Mouse (Mus musculus) thymus, postnatal 14 days (tissue): ENCODE measurements at regions not wholly inside any gene's neighbourhood (a gene's known extent, or its start where the extent isn't known, plus 50 kb on each side); places are given as distances from the start of the nearest gene placed in this dataset.

ENCODE experiments used
- DNase-seq: peaks from one replicate; pipeline ENCODE4 v3.0.0; 2021

DNA sequence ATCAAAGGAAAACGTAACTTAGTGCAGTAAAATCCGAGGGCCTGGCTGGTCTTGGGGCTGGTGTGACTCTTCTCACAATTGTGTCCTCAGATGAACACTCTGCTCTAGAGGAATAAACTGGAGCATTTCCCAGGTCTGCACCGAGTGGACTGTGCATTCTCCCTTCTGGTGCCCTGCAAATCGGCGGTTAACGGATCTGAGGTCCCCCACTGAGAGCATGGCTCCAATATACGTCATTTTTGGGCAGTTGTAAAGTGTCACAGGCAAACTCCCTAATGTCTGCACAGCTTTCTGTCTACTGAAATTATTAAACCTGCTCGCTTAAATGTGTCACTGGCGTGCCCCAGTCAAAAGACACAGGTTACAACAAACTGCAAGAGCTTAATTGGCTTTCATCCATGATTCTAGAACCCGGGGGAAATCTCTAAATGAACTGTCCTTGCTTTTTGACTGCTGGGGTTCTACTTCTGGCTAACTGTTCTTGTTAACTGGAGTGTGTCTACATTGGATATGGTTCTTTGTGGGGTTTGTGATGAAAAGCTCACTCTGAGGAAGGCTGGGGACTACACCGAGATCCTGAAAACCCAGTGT lies 93.7 kb upstream of the Gm47985 start:
- no peak for DNase-seq

DNA sequence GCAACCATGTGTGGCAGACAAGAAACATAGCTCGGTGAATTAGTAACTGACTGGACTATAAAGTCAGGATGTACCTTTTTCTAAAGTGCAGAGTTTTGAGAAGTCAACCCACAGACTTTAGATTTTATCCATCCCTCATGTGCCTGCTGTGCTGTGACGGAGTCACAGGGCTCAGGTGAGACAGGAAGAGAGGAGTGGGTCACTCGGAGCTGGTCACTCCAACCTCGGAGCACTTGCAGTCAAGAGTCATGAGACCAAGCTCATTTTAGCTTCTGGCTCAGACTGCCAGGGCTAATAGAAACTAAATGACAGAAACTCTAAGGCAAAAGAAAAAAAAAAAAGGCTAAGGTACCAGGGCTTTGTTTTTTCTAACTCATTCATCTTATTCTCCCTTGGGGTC lies 90.3 kb upstream of the Gm47985 start:
- no peak for DNase-seq

DNA sequence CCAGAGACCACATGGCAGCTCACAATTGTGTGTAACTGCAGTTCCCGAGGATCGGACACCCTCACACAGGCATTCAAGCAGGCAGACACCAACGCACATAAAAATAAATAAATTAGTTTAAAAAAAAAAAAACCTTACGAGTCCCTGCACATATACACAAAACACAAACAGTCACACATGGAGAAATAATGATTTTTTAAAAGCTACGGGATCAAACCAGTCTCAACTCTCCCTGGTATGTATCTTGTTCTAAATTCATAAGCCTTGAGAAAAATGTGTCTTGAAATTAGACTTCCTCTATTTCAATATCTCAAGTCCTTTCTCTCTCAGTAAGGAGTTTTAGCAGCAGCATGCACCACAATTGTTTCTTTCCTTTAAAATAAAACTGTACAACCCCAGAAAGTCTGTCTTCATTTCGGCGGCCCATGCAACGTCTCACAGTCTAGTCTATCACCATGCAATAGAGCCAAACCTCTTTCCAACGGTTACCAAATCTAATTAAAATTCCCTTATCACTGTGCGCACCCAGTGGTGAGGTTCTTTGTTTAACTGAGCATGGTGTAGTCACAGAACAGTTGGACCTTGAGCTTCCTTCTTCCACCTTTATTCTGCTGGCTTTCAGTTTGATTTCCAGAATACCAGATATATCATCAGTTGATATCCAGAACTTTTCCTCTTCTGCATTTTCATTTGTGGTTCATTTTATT lies 86.8 kb upstream of the Gm47985 start:
- no peak for DNase-seq

DNA sequence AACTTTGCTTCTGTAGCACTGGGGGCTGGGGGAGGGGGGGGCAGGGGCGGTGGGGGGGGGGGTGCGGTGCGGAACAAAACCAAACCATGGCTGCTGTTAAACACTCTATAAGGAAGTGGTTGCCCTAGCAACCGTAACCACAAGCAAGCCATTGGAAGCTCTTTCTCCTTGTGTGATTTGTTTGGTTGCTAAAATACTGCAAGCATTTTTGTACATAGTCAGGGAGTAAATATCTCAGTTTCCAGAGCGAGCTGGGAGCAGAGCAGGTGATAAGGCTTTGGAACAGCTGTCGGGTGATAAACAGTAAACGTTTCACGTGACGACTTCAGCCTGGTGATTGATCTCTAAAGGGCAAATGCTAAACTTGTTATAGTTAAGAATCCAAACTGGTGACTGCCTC lies 86.3 kb upstream of the Gm47985 start:
- peak; percentile 69 for DNase-seq

DNA sequence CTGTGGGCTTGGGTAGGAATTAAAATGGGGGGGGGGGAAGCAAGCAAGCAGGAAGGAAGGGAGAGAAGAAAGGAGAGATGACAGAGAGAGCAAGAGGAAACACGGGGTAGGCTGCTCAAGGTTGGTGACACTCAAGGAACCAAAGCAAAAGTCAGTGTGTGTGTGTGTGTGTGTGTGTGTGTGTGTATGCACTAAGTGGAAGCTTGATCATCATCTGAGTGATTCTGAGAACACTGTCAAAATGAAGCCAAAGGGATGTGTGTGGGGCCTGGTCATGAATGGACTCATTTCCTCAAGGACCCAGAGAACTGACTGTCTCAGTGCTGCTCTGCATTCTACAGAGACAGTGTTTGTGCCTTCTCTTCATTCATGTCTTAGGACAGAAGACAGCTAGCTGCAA lies 84.8 kb upstream of the Gm47985 start:
- DNase-seq, result peak; percentile 21

DNA sequence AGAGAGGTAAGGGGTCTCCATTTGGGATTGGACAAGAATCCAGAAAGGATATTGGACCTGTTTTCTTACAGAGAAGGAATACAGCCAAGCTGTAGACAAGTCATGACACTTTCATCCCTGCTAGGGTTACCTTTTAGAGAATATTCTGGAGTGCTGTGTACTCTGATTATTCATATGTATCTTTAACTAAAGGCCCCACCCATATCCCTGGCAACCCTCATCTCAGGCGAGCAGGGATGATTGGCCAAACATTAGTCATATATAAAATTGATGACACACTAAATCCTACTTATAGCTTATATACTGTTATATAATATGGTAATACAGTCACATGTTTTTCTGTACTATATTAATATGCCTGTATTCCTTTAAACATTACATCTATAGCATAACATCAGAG lies 83.6 kb upstream of the Gm47985 start:
- DNase-seq, result no peak

DNA sequence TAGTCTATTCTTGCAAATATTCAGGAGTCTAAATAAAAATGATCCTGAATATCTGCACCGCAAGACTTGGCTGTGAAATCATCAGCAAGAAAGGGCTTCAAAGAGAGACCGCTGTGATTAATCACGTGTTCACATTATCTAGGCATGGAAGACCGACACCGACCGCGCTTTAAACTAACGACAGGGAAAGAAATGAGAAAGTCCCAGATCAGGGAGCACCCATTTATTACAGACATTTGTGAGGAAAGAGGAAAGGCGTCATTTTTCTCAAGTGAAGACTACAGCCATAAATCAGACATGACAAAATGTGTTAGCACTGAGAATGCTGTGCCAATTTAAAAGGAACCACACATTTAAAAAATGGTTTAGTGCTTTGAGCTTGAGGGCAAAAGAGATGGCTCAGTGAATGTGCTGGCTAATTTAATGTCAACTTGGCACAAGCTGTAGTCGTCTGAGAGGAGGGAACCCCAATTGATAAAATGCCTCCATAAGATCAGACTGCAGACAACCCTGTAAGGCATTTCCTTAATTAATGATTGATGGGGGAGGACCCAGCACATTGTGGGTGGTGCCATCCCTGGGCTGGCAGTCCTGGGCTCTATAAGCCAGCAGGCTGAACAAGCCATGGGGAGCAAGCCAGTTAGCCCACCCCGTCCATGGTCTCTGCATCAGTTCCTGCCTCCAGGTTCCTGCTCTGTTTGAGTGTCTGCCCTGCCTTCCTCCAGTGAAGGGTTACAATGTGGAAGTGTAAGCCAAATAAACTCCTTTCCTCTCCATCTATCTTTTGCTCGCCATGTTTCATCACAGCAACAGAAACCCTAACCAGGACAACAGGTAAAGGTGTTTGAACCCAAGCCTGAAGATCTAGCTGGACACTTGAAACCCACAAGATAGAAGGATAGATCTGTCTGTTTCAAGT lies 81.5 kb upstream of the Gm47985 start:
- no peak for DNase-seq

DNA sequence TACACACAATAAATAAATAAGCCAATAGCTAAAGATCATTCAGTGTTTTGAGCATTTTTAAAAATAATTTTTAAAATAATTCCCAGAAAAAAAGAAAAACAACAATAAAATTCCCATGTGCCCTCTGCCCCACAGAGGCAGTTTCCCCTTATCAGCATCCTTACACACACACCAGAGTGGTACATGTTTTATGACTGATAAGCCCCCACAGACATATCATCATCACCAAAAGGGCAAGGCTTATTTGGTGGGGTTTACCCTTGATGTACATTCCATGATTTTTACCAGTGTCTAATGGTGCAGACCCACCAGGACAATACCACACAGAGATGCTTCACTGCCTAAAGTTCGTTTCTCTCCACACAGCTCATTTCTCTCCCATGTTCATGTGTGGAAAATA lies 80.8 kb upstream of the Gm47985 start:
- DNase-seq, result no peak

DNA sequence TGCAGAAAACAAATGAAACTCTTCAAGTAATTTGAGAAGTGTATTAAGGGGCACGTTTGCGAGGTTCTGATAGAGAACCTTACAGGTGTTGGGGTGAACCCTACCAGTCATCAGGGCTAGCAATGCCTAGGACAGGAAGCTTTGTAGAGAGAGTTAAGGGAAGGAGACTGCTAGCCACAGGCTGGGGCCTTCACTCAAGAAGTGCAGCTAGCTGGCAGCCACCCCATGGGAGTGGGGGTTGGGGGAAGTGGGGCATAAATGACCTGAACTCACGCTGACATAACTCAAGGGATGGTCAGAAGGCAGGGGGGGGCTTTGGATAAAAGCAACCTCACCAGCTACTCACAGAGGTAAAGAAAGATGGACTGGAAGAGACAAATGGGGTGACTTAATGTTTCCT lies 80.3 kb upstream of the Gm47985 start:
- DNase-seq, result no peak

DNA sequence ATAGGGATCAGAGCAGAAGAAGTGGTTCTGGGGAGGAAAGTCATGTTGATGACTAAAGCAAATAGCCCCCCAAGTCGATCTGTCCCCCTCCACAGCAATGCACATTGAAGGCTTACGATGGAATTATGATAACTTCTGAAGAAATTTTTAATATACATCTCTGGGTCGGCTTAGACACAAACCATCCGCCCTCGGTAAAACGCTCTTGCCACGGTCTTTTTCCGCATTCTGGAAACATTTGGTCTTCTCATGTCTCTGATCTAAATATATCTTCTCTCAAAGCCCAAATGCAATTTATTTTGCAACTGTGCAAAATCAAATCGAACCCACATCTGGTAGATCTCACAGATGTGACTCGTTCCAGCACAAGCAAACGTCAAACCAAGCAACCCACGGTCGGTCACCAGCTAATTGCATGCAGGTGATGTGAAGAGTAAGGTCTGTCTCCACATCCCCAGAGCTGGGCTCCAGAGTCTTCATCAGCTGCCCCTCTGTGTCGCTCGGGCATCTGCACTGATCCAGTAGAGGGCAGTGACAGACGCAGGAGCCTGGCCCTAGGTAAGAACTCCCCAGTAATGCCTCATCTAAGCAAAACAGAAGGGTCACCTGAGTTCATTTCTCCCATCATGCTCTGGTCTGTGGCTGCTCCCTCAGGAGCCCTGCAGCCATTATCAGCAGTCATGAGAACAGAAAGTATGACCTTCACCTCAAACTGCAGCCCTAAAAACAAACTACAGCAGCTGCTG lies 79.5 kb upstream of the Gm47985 start:
- no peak for DNase-seq

DNA sequence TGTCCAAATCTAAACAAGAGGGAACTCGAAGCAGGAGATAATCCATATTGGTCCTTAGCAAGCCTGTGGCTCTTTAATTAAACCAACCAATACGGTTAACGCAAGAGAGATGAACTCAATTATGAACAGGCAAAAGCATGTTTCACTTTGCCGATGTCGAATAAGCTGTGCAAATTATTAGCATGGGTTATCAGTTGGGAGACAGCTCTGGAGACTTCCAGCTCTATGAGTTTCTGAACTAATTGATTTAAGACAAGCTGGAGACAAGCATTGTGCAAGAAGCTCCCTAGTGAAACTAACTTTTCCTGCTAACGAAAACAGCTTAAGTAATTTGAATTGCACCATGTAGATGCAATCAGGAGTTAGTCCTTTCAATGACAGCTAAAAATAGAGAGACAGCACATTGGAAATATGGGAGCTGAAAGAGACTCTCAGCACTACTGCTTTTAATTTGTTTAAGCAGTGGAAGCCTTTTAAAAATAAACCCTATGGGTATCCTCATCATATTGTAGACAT lies 78.8 kb upstream of the Gm47985 start:
- DNase-seq, result no peak

DNA sequence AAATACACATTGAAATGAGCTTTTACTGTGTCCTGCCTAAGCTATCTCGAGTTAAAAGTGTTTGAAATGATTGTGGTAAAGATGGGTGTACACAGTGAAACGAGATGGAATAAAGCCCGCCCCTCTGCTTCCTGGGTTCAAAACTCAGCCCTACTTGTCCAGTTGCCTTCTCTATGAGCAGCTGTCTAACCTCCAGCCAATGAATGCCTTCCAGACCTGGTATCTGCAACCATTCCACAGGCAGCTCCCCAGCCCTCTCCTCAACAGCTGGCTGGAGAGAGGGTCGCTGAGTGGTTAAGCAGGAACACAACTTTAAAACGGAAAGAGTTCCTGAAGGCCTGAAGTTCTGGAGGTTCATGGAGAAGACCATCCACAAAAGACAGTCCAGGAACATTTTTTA lies 78.0 kb upstream of the Gm47985 start:
- DNase-seq, result no peak

DNA sequence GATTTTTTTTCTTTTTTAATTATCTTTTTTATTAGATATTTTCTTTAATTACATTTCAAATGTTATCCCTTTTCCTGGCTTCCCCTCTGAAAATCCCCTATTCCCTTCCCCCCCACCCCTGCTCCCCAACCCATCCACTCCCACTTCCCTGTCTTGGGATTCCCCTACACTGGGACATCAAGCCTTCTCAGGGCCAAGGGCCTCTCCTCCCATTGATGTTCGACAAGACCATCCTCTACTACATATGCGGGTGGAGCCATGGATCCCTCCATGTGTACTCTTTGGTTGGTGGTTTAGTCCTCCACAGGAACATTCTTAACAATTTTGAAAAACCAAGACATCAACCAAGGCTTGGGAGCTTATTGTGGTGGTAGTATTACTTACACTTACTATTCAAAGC lies 77.5 kb upstream of the Gm47985 start:
- no peak for DNase-seq

DNA sequence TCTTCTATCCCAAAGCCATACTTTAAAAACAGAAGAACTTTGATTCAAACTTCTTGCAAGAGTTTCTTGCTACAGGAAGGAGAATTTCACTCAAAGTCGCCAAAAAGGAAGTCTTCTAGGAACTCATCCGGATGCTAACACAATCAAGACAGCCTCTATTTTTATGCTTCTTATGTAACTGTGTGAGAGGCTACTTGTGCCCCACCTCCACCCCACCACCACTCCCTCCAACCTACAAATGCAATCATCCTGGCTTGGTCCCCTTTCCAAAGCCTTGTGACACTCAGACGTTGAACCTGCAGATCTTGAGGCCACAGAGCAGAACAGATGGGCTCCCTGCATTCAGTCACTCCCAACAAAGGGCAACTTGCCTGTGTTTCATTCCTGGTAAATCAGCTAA lies 77.1 kb upstream of the Gm47985 start:
- DNase-seq, result no peak

DNA sequence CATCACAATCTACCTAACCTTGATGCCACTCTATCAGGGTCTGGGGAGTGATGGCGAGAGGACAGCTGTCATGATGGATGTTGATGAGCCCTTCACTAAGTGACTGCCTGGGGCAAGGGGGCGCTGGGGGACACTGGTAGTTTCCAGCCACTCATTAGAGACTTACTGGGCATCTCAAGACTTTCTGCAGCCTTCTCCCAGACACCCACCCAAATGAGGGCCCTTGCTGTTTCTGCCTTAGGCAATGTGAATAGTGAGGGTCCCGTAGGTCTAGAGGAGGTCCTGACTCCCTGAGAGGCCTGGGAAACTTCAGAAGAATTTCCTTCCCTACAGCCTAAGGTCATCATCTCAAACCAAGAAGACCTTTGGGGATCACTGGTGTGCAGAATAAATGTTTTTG lies 74.9 kb upstream of the Gm47985 start:
- no peak for DNase-seq

DNA sequence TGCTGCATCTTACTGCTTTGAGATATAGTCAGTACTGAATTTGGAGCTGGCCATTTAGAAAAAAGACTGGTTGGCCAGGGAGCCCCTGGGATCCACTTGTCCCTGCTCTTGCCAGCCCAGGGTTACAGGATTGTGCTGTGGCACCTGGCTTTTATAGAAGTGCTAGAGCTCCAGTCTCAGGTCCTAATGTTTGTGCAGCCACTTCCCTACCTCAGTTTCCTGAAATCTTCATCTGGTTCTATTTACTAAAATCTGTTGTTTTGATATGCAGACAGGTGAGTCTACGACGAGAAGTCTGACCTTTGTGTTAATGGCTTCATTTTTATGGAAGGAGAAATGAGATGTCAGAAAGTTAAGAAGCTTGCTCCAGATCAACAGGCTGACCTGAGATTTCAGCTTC lies 73.0 kb upstream of the Gm47985 start:
- no peak for DNase-seq

DNA sequence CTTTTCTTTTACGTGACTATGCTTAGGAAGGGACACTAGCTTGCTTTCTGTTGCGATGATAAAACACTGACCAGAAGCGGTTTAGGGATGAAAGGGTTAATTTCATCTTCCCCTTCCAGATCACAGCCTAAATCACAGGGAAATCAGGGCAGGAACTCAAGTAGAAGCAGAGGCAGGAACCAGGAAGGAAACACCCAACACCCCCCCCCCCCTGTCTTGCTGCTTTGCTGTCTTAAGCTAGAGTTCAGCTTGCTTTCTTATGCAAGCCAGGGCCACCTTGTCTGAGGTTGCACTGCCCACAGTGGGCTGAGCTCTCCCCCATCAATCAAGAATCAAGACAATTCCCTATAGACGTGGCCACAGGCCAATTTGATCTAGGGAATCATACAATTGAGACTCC lies 71.9 kb upstream of the Gm47985 start:
- DNase-seq, result no peak

DNA sequence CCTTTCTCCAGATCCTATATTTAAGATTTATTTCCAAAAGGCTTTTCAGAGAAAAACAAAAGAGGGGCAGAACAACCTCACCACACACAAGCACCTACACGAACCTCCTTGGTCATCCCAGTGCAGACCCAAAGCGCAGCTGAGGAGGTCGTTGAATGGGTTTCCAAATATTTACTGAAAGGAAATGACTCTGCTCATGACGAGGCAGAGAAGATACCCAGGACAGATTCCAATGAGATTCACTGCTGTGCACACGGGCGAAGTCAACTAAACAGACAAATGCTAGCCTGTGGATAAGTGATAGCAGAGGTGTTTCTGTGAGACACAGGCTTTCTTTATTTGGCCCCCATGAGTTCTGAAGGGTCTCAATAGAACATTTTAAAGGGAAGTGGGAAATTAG lies 70.7 kb upstream of the Gm47985 start:
- no peak for DNase-seq

DNA sequence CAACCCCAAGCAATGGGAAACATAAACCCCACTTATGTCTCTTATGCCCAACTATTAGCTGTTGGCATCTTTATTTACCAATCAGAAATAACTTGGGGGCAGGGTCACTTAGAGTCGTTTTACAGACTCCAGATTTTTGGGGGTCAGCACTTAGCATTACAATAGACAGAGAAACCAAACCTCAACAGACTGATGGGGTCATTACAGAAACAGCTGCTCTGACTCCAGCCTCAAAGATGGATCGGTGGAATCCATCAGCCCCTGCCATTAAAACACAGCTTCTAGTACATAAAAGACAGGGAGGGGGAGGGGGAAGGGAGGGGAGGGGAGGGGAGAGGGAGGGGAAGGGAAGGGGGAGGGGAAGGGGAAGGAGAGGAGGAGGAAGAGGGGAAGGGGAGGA lies 69.9 kb upstream of the Gm47985 start:
- no peak for DNase-seq

DNA sequence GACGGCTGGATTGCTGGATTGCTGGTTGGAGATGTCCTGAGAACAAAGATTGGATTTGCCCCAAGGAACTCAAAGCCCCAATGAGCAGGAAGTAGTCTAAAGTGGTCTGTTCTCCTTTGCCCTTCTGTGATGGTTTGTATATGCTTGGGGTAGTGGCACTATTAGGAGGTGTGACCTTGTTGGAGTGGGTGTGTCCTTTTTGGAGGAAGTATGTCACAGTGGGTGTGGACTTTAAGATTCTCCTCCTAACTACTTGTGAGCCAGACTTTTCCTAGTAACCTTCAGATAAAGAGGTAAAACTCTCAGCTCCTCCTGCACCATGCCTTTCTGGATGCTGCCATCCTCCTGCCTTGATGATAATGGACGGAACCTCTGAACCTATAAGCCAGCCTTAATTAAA lies 69.1 kb upstream of the Gm47985 start:
- DNase-seq, result no peak

DNA sequence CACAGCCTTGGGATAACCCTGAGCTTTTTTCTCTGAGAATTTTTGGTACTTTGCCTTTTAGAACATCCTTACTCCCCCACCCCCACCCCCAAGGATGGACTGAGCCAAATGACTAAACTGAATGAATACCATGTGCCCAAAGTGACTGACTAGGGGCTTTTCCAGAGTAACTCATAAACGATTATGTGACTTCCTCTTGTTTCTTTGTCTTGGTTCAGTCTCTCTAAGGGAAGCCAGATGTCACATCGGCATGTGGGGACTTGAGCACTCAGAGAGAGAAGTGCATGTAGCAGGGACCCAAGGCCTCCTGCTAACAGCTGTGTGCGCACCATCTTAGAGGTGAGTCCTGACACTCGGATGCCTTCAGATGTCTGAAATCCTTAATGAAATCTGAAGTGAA lies 63.8 kb upstream of the Gm47985 start:
- DNase-seq, result no peak

DNA sequence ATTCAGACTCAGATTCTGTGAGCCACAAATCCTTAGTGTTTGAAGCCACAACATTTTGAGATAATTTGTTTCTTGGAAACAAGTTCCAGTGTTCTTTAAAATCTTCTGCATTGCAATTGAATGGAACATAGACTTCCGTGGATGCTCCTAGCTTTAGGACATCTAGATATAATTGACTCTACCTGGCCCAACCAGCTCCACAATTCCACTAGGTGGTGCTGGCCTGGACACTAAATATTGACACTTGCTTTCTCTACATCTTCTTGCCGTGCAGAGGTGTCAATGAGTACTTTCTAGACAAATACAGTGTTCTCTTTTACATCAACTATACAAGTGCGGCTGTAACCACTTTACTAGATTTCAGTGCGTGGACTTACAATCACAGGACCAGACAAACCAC lies 63.4 kb upstream of the Gm47985 start:
- no peak for DNase-seq

DNA sequence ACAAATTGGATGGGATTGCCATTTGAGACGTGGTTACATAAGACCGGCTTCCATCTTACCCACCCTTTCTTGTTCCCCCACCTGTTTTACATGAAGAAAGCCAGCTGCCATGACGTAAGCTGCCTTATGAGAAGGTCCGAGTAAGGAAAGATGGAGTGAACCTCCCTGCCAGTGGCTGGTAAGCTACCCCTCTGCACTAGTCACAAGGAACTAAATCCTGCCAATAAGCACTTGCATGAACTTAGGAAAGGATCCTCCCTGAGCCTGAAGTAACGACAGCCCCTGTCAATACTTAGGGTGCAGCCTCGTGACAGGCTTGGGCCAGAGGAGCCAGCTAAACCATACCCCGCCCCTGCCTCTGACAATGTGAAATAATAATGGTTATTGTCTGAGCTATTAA lies 62.8 kb upstream of the Gm47985 start:
- DNase-seq, result no peak
